Mouse (Mus musculus) olfactory bulb, adult 2 months (tissue): Measurements from ENCODE around the gene Il4ra.

Experiments used
- CTCF ChIP-seq: fragments of 200-500 bp; IDR thresholded peaks from 2 replicates; pipeline ENCODE4 v1.5.1; 2012; ENCODE audit warnings: low read depth, mild to moderate bottlenecking, low read length, moderate library complexity; ENCODE audit not compliant: insufficient read depth
- POLR2A ChIP-seq: fragments of 200-500 bp; IDR thresholded peaks from 2 replicates; pipeline ENCODE4 v1.6.1; 2012; ENCODE audit warnings: mild to moderate bottlenecking, low read depth, low read length, moderate library complexity; ENCODE audit not compliant: insufficient read depth

GRCm38 (mm10) chr7:125560146-125560785 lies 8.3 kb downstream of the Il4ra start:
- TF ChIP-seq CTCF (no peak), POLR2A (no peak)
